Mouse (Mus musculus) kidney, postnatal 0 days (tissue): ENCODE measurements around the gene Prtg. TPM values are rescaled to one million over a fixed set of nuclear protein-coding genes. Genes with fewer than 3 reads are reported as not detected.

Source experiments
- ATAC-seq: fragments of 200-750 bp; cut with Nextera tagmentation; replicated peaks from 2 replicates; pipeline ENCODE4 v1.8.0; 2017; ENCODE audit warnings: low read depth, moderate number of reproducible peaks, moderate TSS enrichment, moderate library complexity; ENCODE audit not compliant: low FRiP score
- DNase-seq: peaks from one replicate; pipeline ENCODE4 v3.0.0-alpha.2; 2016; ENCODE audit warnings: low spot score
- H3K27ac ChIP-seq: fragments of 300-500 bp; sonication (generic); 2 replicates; pipeline ENCODE4 v1.5.1; 2014; ENCODE audit warnings: mild to moderate bottlenecking
- H3K27me3 ChIP-seq: fragments of 300-500 bp; sonication (generic); 2 replicates; pipeline ENCODE4 v1.6.1; 2014; ENCODE audit warnings: low read length, mixed read lengths; ENCODE audit not compliant: insufficient read depth
- H3K36me3 ChIP-seq: fragments of 300-500 bp; sonication (generic); 2 replicates; pipeline ENCODE4 v1.6.1; 2014; ENCODE audit warnings: low read length, mixed read lengths; ENCODE audit not compliant: insufficient read depth
- H3K4me1 ChIP-seq: fragments of 300-500 bp; sonication (generic); replicated peaks from 2 replicates; pipeline ENCODE4 v1.6.1; 2014; ENCODE audit warnings: antibody characterized with exemption, low read length, mixed read lengths; ENCODE audit not compliant: insufficient read depth
- H3K4me2 ChIP-seq: fragments of 300-500 bp; sonication (generic); 2 replicates; pipeline ENCODE4 v1.6.1; 2014; ENCODE audit warnings: mild to moderate bottlenecking, low read length, moderate library complexity, mixed read lengths
- H3K4me3 ChIP-seq: fragments of 300-500 bp; sonication (generic); replicated peaks from 2 replicates; pipeline ENCODE4 v1.5.1; 2014; ENCODE audit warnings: low read depth, low read length
- H3K9ac ChIP-seq: fragments of 300-500 bp; sonication (generic); 2 replicates; pipeline ENCODE4 v1.6.1; 2014; ENCODE audit warnings: low read depth, low read length
- H3K9me3 ChIP-seq: fragments of 300-500 bp; sonication (generic); replicated peaks from 2 replicates; pipeline ENCODE4 v1.6.1; 2016; ENCODE audit warnings: low read length, inconsistent platforms, mixed read lengths
- CTCF ChIP-seq: IDR thresholded peaks from 2 replicates; pipeline ENCODE4 v1.5.1; 2016; ENCODE audit warnings: antibody characterized with exemption, low read depth, mild to moderate bottlenecking, moderate library complexity
- WGBS: fragments of 180-500 bp; shearing (Covaris S2); extraction: QIAGEN DNeasy Blood & Tissue Kit; methylation state at CpG from one replicate; pipeline ENCODE4 v1.1.7; 2014; 5-methylcytosine and 5-hydroxymethylcytosine counted together
- polyA plus RNA-seq: library from polyadenylated mRNA; unstranded; fragments of >200 nt; fragmentation: Nextera tagmentation; extraction: Ambion mirVana; gene quantifications from 2 replicates; pipeline ENCODE4 v1.2.1, GENCODE M21; 2015

Gene Prtg
- polyA plus RNA-seq, 1 experiment from 2014 or later = 1.2 TPM

- peaks cover 27% of the 10 kb centered on the region for H3K4me1 ChIP-seq
- no peak for DNase-seq
- WGBS = 92% methylated on average over 2 of the region's 2 CpGs
Measured at GRCm38 (mm10) chr9:72875878-72876277, 69.2 kb downstream of the Prtg start.

GRCm38 (mm10) chr9:72877905-72878304 is 71.2 kb downstream of the Prtg start:
- H3K4me1 ChIP-seq = peaks cover 28% of the 10 kb centered on the region
- no peak overlapping the region for H3K4me3 ChIP-seq
- H3K9me3 ChIP-seq = no peaks in the 10 kb centered on the region
- no peaks in the 10 kb centered on the region for H3K36me3 ChIP-seq
- no peak overlapping the region for H3K9ac ChIP-seq
- 7% methylated on average over 11 of the region's 11 CpGs for WGBS
- no peak overlapping the region for H3K27ac ChIP-seq
- H3K27me3 ChIP-seq = no peaks in the 10 kb centered on the region
- no peak for TF ChIP-seq CTCF
- ATAC-seq = no peak; the same call in 1 of the 2 replicates
- H3K4me2 ChIP-seq = peak overlapping the region; percentile 28; the same call in 1 of the 2 replicates
- peak; percentile 81 for DNase-seq

More at GRCm38 (mm10) chr9:72875878-72876277, 69.2 kb downstream of the Prtg start:
- no peak overlapping the region for H3K9ac ChIP-seq
- H3K4me3 ChIP-seq = no peak overlapping the region
- no peak for TF ChIP-seq CTCF
- H3K36me3 ChIP-seq = no peaks in the 10 kb centered on the region
- H3K4me2 ChIP-seq = no peak overlapping the region
- H3K27ac ChIP-seq = no peak overlapping the region
- H3K9me3 ChIP-seq = no peaks in the 10 kb centered on the region
- ATAC-seq = no peak
- no peaks in the 10 kb centered on the region for H3K27me3 ChIP-seq

- no peaks in the 10 kb centered on the region for H3K9me3 ChIP-seq
- TF ChIP-seq CTCF = no peak
- no peaks in the 10 kb centered on the region for H3K36me3 ChIP-seq
- H3K27me3 ChIP-seq = no peaks in the 10 kb centered on the region
- ATAC-seq (no peak), DNase-seq (no peak)
- WGBS = 47% methylated on average over 6 of the region's 6 CpGs
- no peak overlapping the region for H3K27ac ChIP-seq
- H3K4me1 ChIP-seq = peaks cover 28% of the 10 kb centered on the region
- H3K9ac ChIP-seq = no peak overlapping the region
- H3K4me2 ChIP-seq = no peak overlapping the region
- H3K4me3 ChIP-seq = no peak overlapping the region
Measured at GRCm38 (mm10) chr9:72878656-72879055, 72.0 kb downstream of the Prtg start.

GRCm38 (mm10) chr9:72879601-72880000 is 72.9 kb downstream of the Prtg start:
- no peak for TF ChIP-seq CTCF
- no peaks in the 10 kb centered on the region for H3K9me3 ChIP-seq
- H3K4me1 ChIP-seq = peaks cover 28% of the 10 kb centered on the region
- H3K27ac ChIP-seq = no peak overlapping the region
- H3K4me2 ChIP-seq = no peak overlapping the region
- no peak overlapping the region for H3K9ac ChIP-seq
- ATAC-seq = no peak
- no peak for DNase-seq
- 78% methylated on average over 3 of the region's 3 CpGs for WGBS
- H3K4me3 ChIP-seq = no peak overlapping the region
- no peaks in the 10 kb centered on the region for H3K27me3 ChIP-seq
- H3K36me3 ChIP-seq = no peaks in the 10 kb centered on the region

- Histone ChIP-seq H3K4me2 (no peak overlapping the region), H3K4me1 (peaks cover 28% of the 10 kb centered on the region), H3K9ac (0 out of 2 replicates have a peak overlapping the region, but pooled peaks have one; percentile 6), H3K27ac (peak overlapping the region; percentile 73), H3K4me3 (no peak overlapping the region), H3K36me3 (no peaks in the 10 kb centered on the region), H3K27me3 (no peaks in the 10 kb centered on the region), H3K9me3 (no peaks in the 10 kb centered on the region)
- no peak for TF ChIP-seq CTCF
- ATAC-seq = 0 out of 2 replicates have a peak, but pooled peaks have one; percentile 4
- DNase-seq = peak; percentile 55
- whole genome bisulfite sequencing = 34% methylated on average over 16 of the region's 16 CpGs
Measured at GRCm38 (mm10) chr9:72880225-72880960, 73.7 kb downstream of the Prtg start.

GRCm38 (mm10) chr9:72881026-72881768 is 74.5 kb downstream of the Prtg start:
- H3K27me3 ChIP-seq = no peaks in the 10 kb centered on the region
- H3K4me3 ChIP-seq = no peak overlapping the region
- no peak overlapping the region for H3K4me2 ChIP-seq
- peaks cover 28% of the 10 kb centered on the region for H3K4me1 ChIP-seq
- 18% methylated on average over 15 of the region's 15 CpGs for WGBS
- H3K36me3 ChIP-seq = no peaks in the 10 kb centered on the region
- H3K27ac ChIP-seq = peak overlapping the region; percentile 73
- TF ChIP-seq CTCF = no peak
- peak; percentile 35; the same call in 1 of the 2 replicates for ATAC-seq
- H3K9me3 ChIP-seq = no peaks in the 10 kb centered on the region
- 0 out of 2 replicates have a peak overlapping the region, but pooled peaks have one; percentile 0 for H3K9ac ChIP-seq
- peak; percentile 63 for DNase-seq
